Mouse (Mus musculus) liver, postnatal 0 days (tissue): ENCODE measurements around the gene Dgkz. TPM values are rescaled to one million over a fixed set of nuclear protein-coding genes. Genes with fewer than 3 reads are reported as not detected.

Experiments
- ATAC-seq: fragments of 200-750 bp; cut with Nextera tagmentation; 2 replicates; pipeline ENCODE4 v1.8.0; 2017; ENCODE audit warnings: mild to moderate bottlenecking, moderate library complexity
- DNase-seq: peaks from one replicate; pipeline ENCODE4 v3.0.0-alpha.2; 2016
- H3K27ac ChIP-seq: fragments of 300-500 bp; sonication (generic); 2 replicates; pipeline ENCODE4 v1.5.1; 2014; ENCODE audit warnings: antibody characterized with exemption, moderate library complexity, mild to moderate bottlenecking, low read depth
- H3K27me3 ChIP-seq: fragments of 300-500 bp; sonication (generic); 2 replicates; pipeline ENCODE4 v1.6.1; 2014; ENCODE audit warnings: low read length, control low read depth, mixed read lengths; ENCODE audit not compliant: insufficient read depth
- H3K36me3 ChIP-seq: fragments of 300-500 bp; sonication (generic); replicated peaks from 2 replicates; pipeline ENCODE4 v1.6.1; 2014; ENCODE audit warnings: mild to moderate bottlenecking, control low read depth, low read length, moderate library complexity, mixed read lengths; ENCODE audit not compliant: insufficient read depth
- H3K4me1 ChIP-seq: fragments of 300-500 bp; sonication (generic); 2 replicates; pipeline ENCODE4 v1.6.1; 2014; ENCODE audit warnings: antibody characterized with exemption, mild to moderate bottlenecking, control low read depth; ENCODE audit not compliant: insufficient read depth
- H3K4me2 ChIP-seq: fragments of 300-500 bp; sonication (generic); 2 replicates; pipeline ENCODE4 v1.6.1; 2014; ENCODE audit warnings: low read depth, mild to moderate bottlenecking, low read length, moderate library complexity, mixed read lengths
- H3K4me3 ChIP-seq: fragments of 300-500 bp; sonication (generic); 2 replicates; pipeline ENCODE4 v1.5.1; 2014; ENCODE audit warnings: low read depth, low read length
- H3K9ac ChIP-seq: fragments of 300-500 bp; sonication (generic); replicated peaks from 2 replicates; pipeline ENCODE4 v1.6.1; 2014; ENCODE audit warnings: mild to moderate bottlenecking, moderate library complexity
- H3K9me3 ChIP-seq: fragments of 300-500 bp; sonication (generic); 2 replicates; pipeline ENCODE4 v1.6.1; 2016; ENCODE audit warnings: mild to moderate bottlenecking, control low read depth, low read length, mixed read lengths
- CTCF ChIP-seq: sonication (generic); IDR thresholded peaks from 2 replicates; pipeline ENCODE4 v1.5.1; 2016; ENCODE audit warnings: antibody characterized with exemption, low read depth
- EP300 ChIP-seq: IDR thresholded peaks from 2 replicates; pipeline ENCODE4 v1.6.1; 2016; ENCODE audit warnings: antibody characterized with exemption, low read depth, mild to moderate bottlenecking
- WGBS: fragments of 180-500 bp; shearing (Covaris S2); extraction: QIAGEN DNeasy Blood & Tissue Kit; methylation state at CpG from one replicate; pipeline ENCODE4 v1.1.7; 2014; ENCODE audit not compliant: insufficient replicate concordance; 5-methylcytosine and 5-hydroxymethylcytosine counted together
- polyA plus RNA-seq: library from polyadenylated mRNA; unstranded; fragments of >200 nt; fragmentation: Nextera tagmentation; extraction: Ambion mirVana; gene quantifications from 2 replicates; pipeline ENCODE4 v1.2.1, GENCODE M21; 2015

Gene Dgkz
- polyA plus RNA-seq, 1 experiment from 2014 or later = 15.9 TPM

GRCm38 (mm10) chr2:91964610-91965204 lies 11.0 kb downstream of the Dgkz start:
- ATAC-seq (no peak), DNase-seq (no peak)
- Histone ChIP-seq H3K36me3 (no peaks in the 10 kb centered on the region), H3K4me1 (peaks cover 32% of the 10 kb centered on the region), H3K4me2 (peak overlapping the region; percentile 94), H3K9me3 (no peaks in the 10 kb centered on the region), H3K27ac (peak overlapping the region; percentile 68), H3K9ac (peak overlapping the region; percentile 47; the same call in 1 of the 2 replicates), H3K4me3 (peak overlapping the region; percentile 72), H3K27me3 (peaks cover 4% of the 10 kb centered on the region; the same call in 1 of the 2 replicates)
- TF ChIP-seq CTCF = no peak
- TF ChIP-seq EP300 = no peak
- WGBS = 44% methylated on average over 3 of the region's 3 CpGs

- peaks cover 44% of the 10 kb centered on the region for H3K4me1 ChIP-seq
- ATAC-seq = peak; percentile 95
- 0% methylated on average over 26 of the region's 57 CpGs for WGBS
- H3K27ac ChIP-seq = peak overlapping the region; percentile 91
- no peaks in the 10 kb centered on the region; the same call in 1 of the 2 replicates for H3K27me3 ChIP-seq
- H3K9me3 ChIP-seq = no peaks in the 10 kb centered on the region
- H3K9ac ChIP-seq = peak overlapping the region; percentile 83
- H3K36me3 ChIP-seq = no peaks in the 10 kb centered on the region; the same call in 1 of the 2 replicates
- peak overlapping the region; percentile 72 for H3K4me3 ChIP-seq
- peak overlapping the region; percentile 94 for H3K4me2 ChIP-seq
- TF ChIP-seq CTCF (peak; percentile 89), EP300 (no peak)
- peak; percentile 96 for DNase-seq
These were observed 12.2 kb downstream of the Dgkz start for GRCm38 (mm10) chr2:91963443-91963932.

- H3K36me3 ChIP-seq = no peaks in the 10 kb centered on the region; the same call in 1 of the 2 replicates
- peak overlapping the region; percentile 91 for H3K27ac ChIP-seq
- under 1% methylated on average over 28 of the region's 39 CpGs for WGBS
- peak overlapping the region; percentile 94 for H3K4me2 ChIP-seq
- no peaks in the 10 kb centered on the region; the same call in 1 of the 2 replicates for H3K27me3 ChIP-seq
- TF ChIP-seq CTCF (no peak), EP300 (no peak)
- peak overlapping the region; percentile 83 for H3K9ac ChIP-seq
- peaks cover 48% of the 10 kb centered on the region for H3K4me1 ChIP-seq
- no peaks in the 10 kb centered on the region for H3K9me3 ChIP-seq
- peak; percentile 54 for DNase-seq
- peak; percentile 25 for ATAC-seq
- peak overlapping the region; percentile 72 for H3K4me3 ChIP-seq
These were observed 12.7 kb downstream of the Dgkz start for GRCm38 (mm10) chr2:91962864-91963401.

GRCm38 (mm10) chr2:91961901-91962761 lies 13.5 kb downstream of the Dgkz start:
- no peak for TF ChIP-seq CTCF
- TF ChIP-seq EP300 = no peak
- H3K9ac ChIP-seq = peak overlapping the region; percentile 83
- H3K36me3 ChIP-seq = no peaks in the 10 kb centered on the region; the same call in 1 of the 2 replicates
- no peaks in the 10 kb centered on the region for H3K9me3 ChIP-seq
- H3K27ac ChIP-seq = peak overlapping the region; percentile 91
- H3K4me2 ChIP-seq = peak overlapping the region; percentile 94
- 21% methylated on average over 4 of the region's 4 CpGs for WGBS
- peaks cover 56% of the 10 kb centered on the region for H3K4me1 ChIP-seq
- no peak for ATAC-seq
- no peaks in the 10 kb centered on the region; the same call in 1 of the 2 replicates for H3K27me3 ChIP-seq
- H3K4me3 ChIP-seq = peak overlapping the region; percentile 72
- no peak for DNase-seq

GRCm38 (mm10) chr2:91960459-91960858 lies 15.2 kb downstream of the Dgkz start:
- no peaks in the 10 kb centered on the region for H3K9me3 ChIP-seq
- H3K4me1 ChIP-seq = peaks cover 66% of the 10 kb centered on the region
- WGBS = 91% methylated on average over 5 of the region's 5 CpGs
- no peak for DNase-seq
- no peak overlapping the region for H3K27ac ChIP-seq
- no peak overlapping the region for H3K4me3 ChIP-seq
- H3K9ac ChIP-seq = no peak overlapping the region
- no peak for ATAC-seq
- no peaks in the 10 kb centered on the region; the same call in 1 of the 2 replicates for H3K27me3 ChIP-seq
- no peak overlapping the region for H3K4me2 ChIP-seq
- no peaks in the 10 kb centered on the region; the same call in none of the 2 replicates for H3K36me3 ChIP-seq
- TF ChIP-seq CTCF = no peak
- TF ChIP-seq EP300 = no peak
